Mouse (Mus musculus) intestine, embryonic 14.5 days (tissue): ENCODE measurements around the gene Rapgef3. TPM values are rescaled to one million over a fixed set of nuclear protein-coding genes. Genes with fewer than 3 reads are reported as not detected.
A peak's percentile ranks its signal among the peaks of the same experiment; 100 is the strongest.

ENCODE experiments used
- ATAC-seq: fragments of 200-750 bp; cut with Nextera tagmentation; replicated peaks from 2 replicates; pipeline ENCODE4 v1.8.0; 2017; ENCODE audit warnings: low read depth, moderate number of reproducible peaks, moderate TSS enrichment, moderate library complexity; ENCODE audit not compliant: low FRiP score, low TSS enrichment
- DNase-seq: peaks from one replicate; pipeline ENCODE4 v3.0.0-alpha.2; 2018; ENCODE audit warnings: low spot score
- H3K27ac ChIP-seq: fragments of 300-500 bp; sonication (generic); 2 replicates; pipeline ENCODE4 v1.5.1; 2014; ENCODE audit warnings: low read depth, mild to moderate bottlenecking, control low read depth
- H3K27me3 ChIP-seq: fragments of 300-500 bp; sonication (generic); replicated peaks from 2 replicates; pipeline ENCODE4 v1.6.1; 2014; ENCODE audit warnings: low read length, control low read depth; ENCODE audit not compliant: control insufficient read depth, insufficient read depth
- H3K36me3 ChIP-seq: fragments of 300-500 bp; sonication (generic); 2 replicates; pipeline ENCODE4 v1.6.1; 2014; ENCODE audit warnings: low read length, control low read depth; ENCODE audit not compliant: control insufficient read depth, insufficient read depth
- H3K4me1 ChIP-seq: fragments of 300-500 bp; sonication (generic); replicated peaks from 2 replicates; pipeline ENCODE4 v1.6.1; 2014; ENCODE audit warnings: low read length, control low read depth, mixed read lengths; ENCODE audit not compliant: control insufficient read depth, insufficient read depth
- H3K4me2 ChIP-seq: fragments of 300-500 bp; sonication (generic); 2 replicates; pipeline ENCODE4 v1.6.1; 2014; ENCODE audit warnings: low read length
- H3K4me3 ChIP-seq: fragments of 300-500 bp; sonication (generic); 2 replicates; pipeline ENCODE4 v1.5.1; 2014; ENCODE audit warnings: low read depth, low read length, control low read depth, mixed read lengths
- H3K9ac ChIP-seq: fragments of 300-500 bp; sonication (generic); 2 replicates; pipeline ENCODE4 v1.6.1; 2014; ENCODE audit warnings: mild to moderate bottlenecking, low read length
- H3K9me3 ChIP-seq: fragments of 300-500 bp; sonication (generic); 2 replicates; pipeline ENCODE4 v1.6.1; 2016; ENCODE audit warnings: low read length, control low read depth; ENCODE audit not compliant: control insufficient read depth
- WGBS: fragments of 180-500 bp; shearing (Covaris S2); extraction: QIAGEN DNeasy Blood & Tissue Kit; methylation state at CpG from one replicate; pipeline ENCODE4 v1.1.7; 2014; 5-methylcytosine and 5-hydroxymethylcytosine counted together
- polyA plus RNA-seq: library from polyadenylated mRNA; unstranded; fragments of >200 nt; fragmentation: Nextera tagmentation; extraction: Ambion mirVana; gene quantifications from 2 replicates; pipeline ENCODE4 v1.2.1, GENCODE M21; 2014

Rapgef3 gene
- polyA plus RNA-seq, 1 experiment from 2014 or later: 8.7 TPM

- Histone ChIP-seq H3K27ac (no peak overlapping the region), H3K9ac (no peak overlapping the region), H3K27me3 (no peaks in the 10 kb centered on the region), H3K4me1 (no peaks in the 10 kb centered on the region), H3K4me3 (no peak overlapping the region), H3K9me3 (no peaks in the 10 kb centered on the region), H3K36me3 (peaks cover 95% of the 10 kb centered on the region), H3K4me2 (no peak overlapping the region)
- ATAC-seq: no peak
- 68% methylated on average over 17 of the region's 17 CpGs for WGBS
- DNase-seq: no peak
These were observed 30.4 kb upstream of the Rapgef3 start for GRCm38 (mm10) chr15:97798134-97798533.

- no peak for DNase-seq
- H3K4me3 ChIP-seq: no peak overlapping the region
- no peaks in the 10 kb centered on the region for H3K4me1 ChIP-seq
- peaks cover 94% of the 10 kb centered on the region for H3K36me3 ChIP-seq
- 93% methylated on average over 17 of the region's 17 CpGs for WGBS
- ATAC-seq: no peak
- no peak overlapping the region for H3K27ac ChIP-seq
- H3K4me2 ChIP-seq: no peak overlapping the region
- no peaks in the 10 kb centered on the region for H3K9me3 ChIP-seq
- H3K27me3 ChIP-seq: no peaks in the 10 kb centered on the region
- no peak overlapping the region for H3K9ac ChIP-seq
These were observed 29.0 kb upstream of the Rapgef3 start for GRCm38 (mm10) chr15:97796674-97797310.

GRCm38 (mm10) chr15:97795559-97796235 is 27.9 kb upstream of the Rapgef3 start:
- Histone ChIP-seq H3K9ac (no peak overlapping the region), H3K4me1 (no peaks in the 10 kb centered on the region), H3K36me3 (peaks cover 88% of the 10 kb centered on the region), H3K4me3 (no peak overlapping the region), H3K9me3 (no peaks in the 10 kb centered on the region), H3K27me3 (no peaks in the 10 kb centered on the region), H3K4me2 (no peak overlapping the region), H3K27ac (no peak overlapping the region)
- WGBS: 94% methylated on average over 10 of the region's 10 CpGs
- DNase-seq (no peak), ATAC-seq (no peak)

GRCm38 (mm10) chr15:97794268-97794667 is 26.5 kb upstream of the Rapgef3 start:
- H3K27me3 ChIP-seq: no peaks in the 10 kb centered on the region
- ATAC-seq (no peak), DNase-seq (no peak)
- no peak overlapping the region for H3K4me2 ChIP-seq
- H3K4me1 ChIP-seq: no peaks in the 10 kb centered on the region
- H3K27ac ChIP-seq: no peak overlapping the region
- H3K36me3 ChIP-seq: peaks cover 75% of the 10 kb centered on the region
- H3K9me3 ChIP-seq: no peaks in the 10 kb centered on the region
- no peak overlapping the region for H3K4me3 ChIP-seq
- no peak overlapping the region for H3K9ac ChIP-seq
- WGBS: 70% methylated on average over 5 of the region's 5 CpGs

- ATAC-seq (no peak), DNase-seq (no peak)
- WGBS: 93% methylated on average over 18 of the region's 18 CpGs
- H3K9me3 ChIP-seq: no peaks in the 10 kb centered on the region
- H3K36me3 ChIP-seq: peaks cover 70% of the 10 kb centered on the region
- no peaks in the 10 kb centered on the region for H3K27me3 ChIP-seq
- H3K4me2 ChIP-seq: no peak overlapping the region
- H3K27ac ChIP-seq: no peak overlapping the region
- no peak overlapping the region for H3K4me3 ChIP-seq
- H3K4me1 ChIP-seq: peaks cover 4% of the 10 kb centered on the region; the same call in 1 of the 2 replicates
- H3K9ac ChIP-seq: no peak overlapping the region
These were observed 25.8 kb upstream of the Rapgef3 start for GRCm38 (mm10) chr15:97793386-97794153.

GRCm38 (mm10) chr15:97791126-97791700 is 23.4 kb upstream of the Rapgef3 start:
- H3K36me3 ChIP-seq: peaks cover 47% of the 10 kb centered on the region
- WGBS: 89% methylated on average over 11 of the region's 11 CpGs
- H3K9me3 ChIP-seq: no peaks in the 10 kb centered on the region

GRCm38 (mm10) chr15:97789761-97790505 is 22.2 kb upstream of the Rapgef3 start:
- no peaks in the 10 kb centered on the region for H3K9me3 ChIP-seq
- no peak overlapping the region for H3K27ac ChIP-seq
- no peak overlapping the region for H3K9ac ChIP-seq
- WGBS: 60% methylated on average over 20 of the region's 20 CpGs
- no peak overlapping the region for H3K4me2 ChIP-seq
- no peak overlapping the region for H3K4me3 ChIP-seq
- peak; percentile 68 for DNase-seq
- ATAC-seq: no peak; the same call in 1 of the 2 replicates
- H3K4me1 ChIP-seq: peaks cover 9% of the 10 kb centered on the region
- peaks cover 34% of the 10 kb centered on the region for H3K36me3 ChIP-seq
- no peaks in the 10 kb centered on the region for H3K27me3 ChIP-seq

More at GRCm38 (mm10) chr15:97791126-97791700, 23.4 kb upstream of the Rapgef3 start:
- Histone ChIP-seq H3K4me1 (peaks cover 9% of the 10 kb centered on the region), H3K27ac (no peak overlapping the region), H3K9ac (no peak overlapping the region), H3K27me3 (no peaks in the 10 kb centered on the region), H3K4me3 (no peak overlapping the region), H3K4me2 (no peak overlapping the region)
- DNase-seq (no peak), ATAC-seq (no peak)

- Histone ChIP-seq H3K4me2 (no peak overlapping the region), H3K9ac (no peak overlapping the region), H3K27me3 (no peaks in the 10 kb centered on the region), H3K36me3 (peaks cover 23% of the 10 kb centered on the region), H3K4me1 (peaks cover 13% of the 10 kb centered on the region), H3K9me3 (no peaks in the 10 kb centered on the region), H3K4me3 (no peak overlapping the region), H3K27ac (no peak overlapping the region)
- no peak for ATAC-seq
- no peak for DNase-seq
- WGBS: 47% methylated on average over 6 of the region's 6 CpGs
These were observed 21.0 kb upstream of the Rapgef3 start for GRCm38 (mm10) chr15:97788821-97789220.
